Mouse (Mus musculus): ENCODE measurements around the gene Ano9. TPM values are rescaled to one million over a fixed set of nuclear protein-coding genes. Genes with fewer than 3 reads are reported as not detected.

Gene Ano9
- 0.93 TPM in 1 of 2 replicates, not detected in the other for polyA plus RNA-seq (2015; fragmentation: Nextera tagmentation; extraction: Ambion mirVana)

DNA sequence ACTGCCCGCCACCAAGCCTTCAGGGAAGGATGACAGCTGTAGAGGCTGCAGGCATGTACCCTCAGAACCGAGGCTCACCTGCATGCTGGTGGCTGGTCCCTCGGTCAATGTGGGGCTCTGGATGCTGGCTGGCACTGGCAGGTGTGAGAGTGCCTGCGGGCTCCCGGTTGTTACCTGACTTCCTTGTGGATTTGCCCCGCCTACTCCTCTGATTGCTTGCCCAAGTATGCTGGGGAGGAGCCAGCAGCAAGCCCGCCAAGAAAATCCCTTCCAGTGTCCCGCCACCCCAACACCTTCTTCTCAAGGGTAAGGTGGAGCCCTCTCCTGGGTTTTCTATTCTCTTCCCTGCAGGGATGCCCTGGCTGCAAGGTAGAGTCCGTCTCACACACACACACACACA, at the start of gene Ano9:
TSS of gene Ano9 (minus strand) at position 171 of the 400 bp plus-strand sequence.

DNA sequence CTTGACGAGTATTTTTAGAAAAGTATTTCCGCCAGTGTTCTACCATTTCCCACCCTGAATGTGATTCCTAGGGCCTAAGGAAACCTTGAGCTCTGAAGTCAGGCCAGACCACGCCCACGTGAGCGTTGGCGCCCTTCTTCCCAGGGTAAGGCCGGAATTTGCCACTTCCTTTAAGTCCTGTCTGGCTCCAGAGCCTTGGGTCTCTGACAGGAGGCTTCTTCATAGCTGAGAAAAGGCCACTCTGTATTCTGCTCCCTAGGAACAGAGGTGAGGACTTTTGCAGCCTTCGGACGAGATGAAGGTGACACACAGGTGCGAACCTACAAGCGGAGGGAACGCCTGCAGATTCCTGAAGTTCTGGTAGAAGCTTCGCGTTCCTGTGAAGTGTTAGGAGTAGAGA, 4.6 kb upstream of the Ano9 start, which contains the start of gene Ptdss2:
TSS of gene Ptdss2 (plus strand) at position 138 of the 400 bp plus-strand sequence.

GRCm38 (mm10) chr7:141099911-141100691, 17.5 kb downstream of the Ano9 start, which contains the start of gene Sigirr:
Gene Sigirr (minus strand): TSS chr7:141100572.

DNA sequence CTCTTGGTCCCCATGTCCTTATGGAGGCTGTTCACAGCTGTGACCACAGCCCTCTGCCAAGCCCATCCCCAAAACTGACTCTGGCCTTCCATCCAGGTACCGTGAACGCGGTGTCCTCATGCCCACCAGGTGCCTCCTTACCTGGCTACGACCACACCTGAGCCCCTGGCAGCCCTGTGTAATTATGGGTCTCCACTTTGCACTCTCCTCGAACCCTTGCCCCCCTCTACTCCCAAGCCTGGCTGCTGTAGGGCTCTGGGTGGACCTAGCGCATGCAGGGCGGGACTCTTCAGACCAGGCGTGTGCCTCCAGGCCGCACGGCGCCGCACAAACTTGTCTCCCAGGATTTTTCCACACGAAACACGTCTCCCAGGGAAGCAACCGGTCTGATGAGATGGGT, 39.8 kb downstream of the Ano9 start, which contains the start of gene Pkp3:
TSS of gene Pkp3 (plus strand) at position 378 of the 400 bp plus-strand sequence.

GRCm38 (mm10) chr7:141060426-141061242, 57.0 kb downstream of the Ano9 start, which contains the start of gene B4galnt4:
Gene B4galnt4 (plus strand): TSS chr7:141061104.

Other genes with a start within 250 kb of the Ano9 start
- 170 and 182 TPM in 2 replicates for gene Psmd13, start 235.8 kb downstream of the Ano9 start, polyA plus RNA-seq (2015; fragmentation: Nextera tagmentation; extraction: Ambion mirVana)
- gene Sirt3, start 235.5 kb downstream of the Ano9 start, polyA plus RNA-seq (2015; fragmentation: Nextera tagmentation; extraction: Ambion mirVana), result 28.6 and 32.3 TPM in 2 replicates
- gene Cox8b, start 217.4 kb downstream of the Ano9 start, polyA plus RNA-seq (2015; fragmentation: Nextera tagmentation; extraction: Ambion mirVana), result 998 and 1,212 TPM in 2 replicates
- gene Nlrp6, start 196.9 kb downstream of the Ano9 start, polyA plus RNA-seq (2015; fragmentation: Nextera tagmentation; extraction: Ambion mirVana), result 0.02 and 0.06 TPM in 2 replicates
- gene Pgghg, start 176.4 kb downstream of the Ano9 start, polyA plus RNA-seq (2015; fragmentation: Nextera tagmentation; extraction: Ambion mirVana), result 8.7 and 9.2 TPM in 2 replicates
- gene Ifitm5, start 167.5 kb downstream of the Ano9 start, polyA plus RNA-seq (2015; fragmentation: Nextera tagmentation; extraction: Ambion mirVana), result 1.2 and 2.4 TPM in 2 replicates
- gene Gm45717, start 161.9 kb downstream of the Ano9 start, polyA plus RNA-seq (2015; fragmentation: Nextera tagmentation; extraction: Ambion mirVana), result not detected in 2 replicates
- 680 and 694 TPM in 2 replicates for gene Ifitm2, start 161.8 kb downstream of the Ano9 start, polyA plus RNA-seq (2015; fragmentation: Nextera tagmentation; extraction: Ambion mirVana)
- gene Ifitm1, start 150.6 kb downstream of the Ano9 start, polyA plus RNA-seq (2015; fragmentation: Nextera tagmentation; extraction: Ambion mirVana), result 12.1 and 16.9 TPM in 2 replicates
- 250 and 252 TPM in 2 replicates for gene Ifitm3, start 107.0 kb downstream of the Ano9 start, polyA plus RNA-seq (2015; fragmentation: Nextera tagmentation; extraction: Ambion mirVana)
- 0.56 and 1.0 TPM in 2 replicates for gene Ifitm6, start 99.9 kb downstream of the Ano9 start, polyA plus RNA-seq (2015; fragmentation: Nextera tagmentation; extraction: Ambion mirVana)
- gene Gm17387, start 88.7 kb downstream of the Ano9 start, polyA plus RNA-seq (2015; fragmentation: Nextera tagmentation; extraction: Ambion mirVana), result not detected in 2 replicates
- gene B4galnt4, start 56.7 kb downstream of the Ano9 start, polyA plus RNA-seq (2015; fragmentation: Nextera tagmentation; extraction: Ambion mirVana), result 0.56 TPM in 1 of 2 replicates, not detected in the other
- gene Pkp3, start 39.6 kb downstream of the Ano9 start, polyA plus RNA-seq (2015; fragmentation: Nextera tagmentation; extraction: Ambion mirVana), result 0.46 and 4.1 TPM in 2 replicates
- gene Sigirr, start 17.2 kb downstream of the Ano9 start, polyA plus RNA-seq (2015; fragmentation: Nextera tagmentation; extraction: Ambion mirVana), result 2.8 and 3.8 TPM in 2 replicates
- gene Ptdss2, start 4.6 kb upstream of the Ano9 start, polyA plus RNA-seq (2015; fragmentation: Nextera tagmentation; extraction: Ambion mirVana), result 29.8 and 34.4 TPM in 2 replicates
- gene Rnh1, start 55.1 kb upstream of the Ano9 start, polyA plus RNA-seq (2015; fragmentation: Nextera tagmentation; extraction: Ambion mirVana), result 80.7 and 92.6 TPM in 2 replicates
- 168 and 179 TPM in 2 replicates for gene Hras, start 76.2 kb upstream of the Ano9 start, polyA plus RNA-seq (2015; fragmentation: Nextera tagmentation; extraction: Ambion mirVana)
- gene Lrrc56, start 76.4 kb upstream of the Ano9 start, polyA plus RNA-seq (2015; fragmentation: Nextera tagmentation; extraction: Ambion mirVana), result 2.4 and 3.6 TPM in 2 replicates
- 0.18 TPM in 1 of 2 replicates, not detected in the other for gene Lmntd2, start 96.3 kb upstream of the Ano9 start, polyA plus RNA-seq (2015; fragmentation: Nextera tagmentation; extraction: Ambion mirVana)
- 26.0 and 26.8 TPM in 2 replicates for gene Rassf7, start 98.1 kb upstream of the Ano9 start, polyA plus RNA-seq (2015; fragmentation: Nextera tagmentation; extraction: Ambion mirVana)
- gene Phrf1, start 111.0 kb upstream of the Ano9 start, polyA plus RNA-seq (2015; fragmentation: Nextera tagmentation; extraction: Ambion mirVana), result 18.7 and 20.2 TPM in 2 replicates
- 7.6 and 9.4 TPM in 2 replicates for gene Irf7, start 148.7 kb upstream of the Ano9 start, polyA plus RNA-seq (2015; fragmentation: Nextera tagmentation; extraction: Ambion mirVana)
- 1.9 and 2.4 TPM in 2 replicates for gene Cdhr5, start 159.0 kb upstream of the Ano9 start, polyA plus RNA-seq (2015; fragmentation: Nextera tagmentation; extraction: Ambion mirVana)
- gene Sct, start 161.3 kb upstream of the Ano9 start, polyA plus RNA-seq (2015; fragmentation: Nextera tagmentation; extraction: Ambion mirVana), result 7.2 and 11.2 TPM in 2 replicates
- gene Drd4, start 174.2 kb upstream of the Ano9 start, polyA plus RNA-seq (2015; fragmentation: Nextera tagmentation; extraction: Ambion mirVana), result 0.23 and 0.56 TPM in 2 replicates
- gene Deaf1, start 209.9 kb upstream of the Ano9 start, polyA plus RNA-seq (2015; fragmentation: Nextera tagmentation; extraction: Ambion mirVana), result 30.0 and 33.3 TPM in 2 replicates
- 21.3 and 21.5 TPM in 2 replicates for gene Tmem80, start 209.9 kb upstream of the Ano9 start, polyA plus RNA-seq (2015; fragmentation: Nextera tagmentation; extraction: Ambion mirVana)
- gene Eps8l2, start 221.1 kb upstream of the Ano9 start, polyA plus RNA-seq (2015; fragmentation: Nextera tagmentation; extraction: Ambion mirVana), result 2.2 and 2.4 TPM in 2 replicates

Measured in skeletal muscle tissue, postnatal 0 days (tissue).